Mouse (Mus musculus) ES-Bruce4 (cell line): Measurements from ENCODE around the gene Ube2h.

Experiments
- CTCF ChIP-seq: IDR thresholded peaks from one replicate; pipeline ENCODE4 v1.8.1; 2011; ENCODE audit warnings: low read depth, low read length
- POLR2A ChIP-seq: IDR thresholded peaks from one replicate; pipeline ENCODE4 v1.8.1; 2011; ENCODE audit warnings: low read length; ENCODE audit not compliant: insufficient read depth

DNA sequence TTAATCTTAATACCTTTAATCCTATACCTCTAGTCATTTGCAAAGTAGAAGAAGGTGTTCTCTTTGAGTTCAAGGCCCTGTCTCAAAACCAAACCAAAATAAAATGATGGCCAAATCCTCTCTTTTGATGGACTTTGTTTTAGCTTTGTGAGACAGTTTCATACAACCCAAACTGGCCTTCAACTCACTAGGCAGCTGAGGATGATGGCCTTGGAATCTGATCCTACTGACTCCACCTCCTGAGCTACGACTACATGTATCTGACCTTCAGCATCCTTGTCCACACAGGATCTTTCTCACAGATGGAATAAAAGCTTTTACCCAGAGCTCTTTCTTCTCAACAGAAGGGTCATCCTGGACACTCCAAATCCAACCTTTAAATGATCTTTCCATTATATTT lies 48.5 kb downstream of the Ube2h start:
- TF ChIP-seq POLR2A = no peak
- no peak for TF ChIP-seq CTCF
